17 mouse cellular contexts compared by ENCODE assay signal in the genomic region with DNA sequence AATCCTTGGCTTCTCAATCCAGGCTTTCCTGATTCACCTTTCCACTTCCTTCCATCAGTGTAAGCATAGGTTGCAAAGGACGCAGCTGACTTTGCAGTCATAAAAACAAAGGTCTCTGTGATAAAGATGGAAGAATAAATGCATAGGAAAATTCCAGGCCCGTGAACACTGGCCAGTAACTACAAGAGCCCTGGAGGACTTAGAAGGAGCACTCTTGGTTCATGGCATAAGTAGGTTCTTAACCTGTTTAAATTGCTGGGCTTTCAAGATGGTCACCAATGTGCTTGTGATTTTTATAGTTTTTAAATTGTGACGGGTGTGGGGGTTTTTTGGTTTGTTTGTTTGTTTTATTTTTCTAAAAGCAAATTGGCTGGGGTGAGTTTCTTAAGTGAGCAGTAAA. TPM values are rescaled to one million over a fixed set of nuclear protein-coding genes. Genes with fewer than 3 reads are reported as not detected.
DNase-seq lines count a peak whose midpoint lies in the region; ATAC-seq and TF ChIP-seq lines count a peak whose summit lies in the region.
"Had no signal": no experiment of that assay in that cellular context is flagged by ENCODE, and none has a peak within 500 bp of the region (broad histone marks: within the 10 kb centered on the region; RNA-seq: fewer than 3 reads in every experiment).

No protein-coding gene starts in this region.

- no peak for TF ChIP-seq CTCF in heart, adult 2 months (IDR thresholded peaks at IDR 0.05)
- no peak for TF ChIP-seq CTCF in heart, postnatal 0 days (IDR thresholded peaks at IDR 0.05; ENCODE audit: low read depth)
- no peak for TF ChIP-seq CTCF in stomach, postnatal 0 days (IDR thresholded peaks at IDR 0.05; ENCODE audit: low read depth)
- no peak for TF ChIP-seq CTCF in midbrain, postnatal 0 days (IDR thresholded peaks at IDR 0.05)

- intact Hi-C loops in heart, adult 2 months (cut with DNase I) = no loop called here
- intact Hi-C loops in heart, postnatal 10 days (cut with DNase I) = no loop called here

- no peak overlapping the region for H3K9ac ChIP-seq in heart, adult 2 months (ENCODE audit: low read depth, low read length)
- no peak overlapping the region for H3K9ac ChIP-seq in heart, postnatal 0 days (replicated peaks; ENCODE audit: low read depth, low read length)
- H3K9ac ChIP-seq in lung, embryonic 16.5 days (ENCODE audit: low read length) = no peak overlapping the region; the same call in 1 of the 2 replicates
- H3K9ac ChIP-seq in stomach, postnatal 0 days (ENCODE audit: low read length) = no peak overlapping the region
- H3K9ac ChIP-seq in midbrain, postnatal 0 days (replicated peaks; ENCODE audit: low read length, poor library complexity, severe bottlenecking) = no peak overlapping the region
- H3K9ac ChIP-seq: liver, embryonic 15.5 days had no signal

- H3K4me1 ChIP-seq in heart, adult 2 months (ENCODE audit: control insufficient read depth, insufficient read depth, low read length) = peaks cover 40% of the 10 kb centered on the region
- peaks cover 79% of the 10 kb centered on the region for H3K4me1 ChIP-seq in heart, postnatal 0 days (ENCODE audit: control insufficient read depth, insufficient read depth)
- H3K4me1 ChIP-seq in lung, embryonic 16.5 days (replicated peaks; ENCODE audit: control insufficient read depth, insufficient read depth, low read length) = peaks cover 71% of the 10 kb centered on the region
- peaks cover 11% of the 10 kb centered on the region for H3K4me1 ChIP-seq in stomach, postnatal 0 days (replicated peaks; ENCODE audit: control insufficient read depth, insufficient read depth)
- H3K4me1 ChIP-seq in midbrain, postnatal 0 days (ENCODE audit: insufficient read depth, low read length) = no peaks in the 10 kb centered on the region; the same call in 1 of the 2 replicates

- peak overlapping the region; percentile 45 for H3K27ac ChIP-seq in heart, adult 2 months
- H3K27ac ChIP-seq in heart, postnatal 0 days (ENCODE audit: low read depth) = peak overlapping the region; percentile 85
- H3K27ac ChIP-seq in lung, embryonic 16.5 days (ENCODE audit: low read length) = peak overlapping the region; percentile 88
- H3K27ac ChIP-seq in stomach, postnatal 0 days (replicated peaks) = peak overlapping the region; percentile 75
- no peak overlapping the region for H3K27ac ChIP-seq in midbrain, postnatal 0 days (ENCODE audit: low read depth, low read length)
- H3K27ac ChIP-seq: hindbrain, postnatal 0 days; liver, embryonic 15.5 days had no signal

- DNase-seq in heart, adult 2 months = no peak
- no peak for DNase-seq in heart, adult 9 months (ENCODE audit: low spot score in 2 of 2)
- no peak for DNase-seq in heart, postnatal 0 days (ENCODE audit: low spot score)
- no peak for DNase-seq in heart, postnatal 10 days
- no peak for DNase-seq in lung, postnatal 25 days (ENCODE audit: low spot score)
- DNase-seq in stomach, postnatal 0 days (ENCODE audit: low spot score) = no peak
- no peak for DNase-seq in midbrain, postnatal 0 days (ENCODE audit: low spot score)
- DNase-seq: adrenal gland, adult 2 months; cerebellum, adult 9-11 months; kidney, adult 8-10 months; midbrain, embryonic 14.5 days; retina, postnatal 1 day; thymus, adult 18-20 months had no signal

- no peaks in the 10 kb centered on the region for H3K27me3 ChIP-seq in heart, adult 2 months (ENCODE audit: control insufficient read depth, insufficient read depth, low read length)
- H3K27me3 ChIP-seq in heart, postnatal 0 days (ENCODE audit: control insufficient read depth, insufficient read depth, low read length) = no peaks in the 10 kb centered on the region
- H3K27me3 ChIP-seq in lung, embryonic 16.5 days (ENCODE audit: control insufficient read depth, insufficient read depth, low read depth, low read length) = no peaks in the 10 kb centered on the region
- no peaks in the 10 kb centered on the region for H3K27me3 ChIP-seq in stomach, postnatal 0 days (ENCODE audit: control insufficient read depth, insufficient read depth, low read length)
- no peaks in the 10 kb centered on the region for H3K27me3 ChIP-seq in midbrain, postnatal 0 days (ENCODE audit: insufficient read depth, low read length)
- H3K27me3 ChIP-seq: liver, embryonic 15.5 days had no signal

- H3K9me3 ChIP-seq in heart, postnatal 0 days (replicated peaks; ENCODE audit: control insufficient read depth, low read length) = no peaks in the 10 kb centered on the region
- H3K9me3 ChIP-seq in lung, embryonic 16.5 days (ENCODE audit: control insufficient read depth, low read length) = no peaks in the 10 kb centered on the region
- H3K9me3 ChIP-seq in stomach, postnatal 0 days (ENCODE audit: control insufficient read depth, low read length) = no peaks in the 10 kb centered on the region
- no peaks in the 10 kb centered on the region for H3K9me3 ChIP-seq in midbrain, postnatal 0 days (ENCODE audit: low read length)
- H3K9me3 ChIP-seq: liver, embryonic 15.5 days had no signal

- ATAC-seq in heart, postnatal 0 days (ENCODE audit: insufficient read depth, low read depth) = no peak
- no peak for ATAC-seq in lung, embryonic 16.5 days (ENCODE audit: low read depth)
- no peak for ATAC-seq in stomach, postnatal 0 days (ENCODE audit: low FRiP score, low TSS enrichment)
- ATAC-seq in midbrain, postnatal 0 days (ENCODE audit: low FRiP score) = no peak
- ATAC-seq: hindbrain, postnatal 0 days had no signal

- peaks cover 10% of the 10 kb centered on the region for H3K79me2 ChIP-seq in heart, adult 2 months (replicated peaks; ENCODE audit: control insufficient read depth, insufficient read depth, low read length)

- peaks cover 19% of the 10 kb centered on the region for H3K36me3 ChIP-seq in heart, adult 2 months (ENCODE audit: control insufficient read depth, insufficient read depth, low read length)
- H3K36me3 ChIP-seq in heart, postnatal 0 days (replicated peaks; ENCODE audit: control insufficient read depth, insufficient read depth, low read length) = no peaks in the 10 kb centered on the region; the same call in none of the 2 replicates
- no peaks in the 10 kb centered on the region for H3K36me3 ChIP-seq in lung, embryonic 16.5 days (ENCODE audit: control insufficient read depth, insufficient read depth, low read length)
- no peaks in the 10 kb centered on the region for H3K36me3 ChIP-seq in stomach, postnatal 0 days (ENCODE audit: control insufficient read depth, insufficient read depth, low read length)
- H3K36me3 ChIP-seq in midbrain, postnatal 0 days (ENCODE audit: insufficient read depth, low read length) = no peaks in the 10 kb centered on the region
- H3K36me3 ChIP-seq: liver, embryonic 15.5 days had no signal

- H3K4me3 ChIP-seq in heart, adult 2 months = no peak overlapping the region
- no peak overlapping the region for H3K4me3 ChIP-seq in heart, postnatal 0 days (ENCODE audit: low read depth, low read length)
- no peak overlapping the region for H3K4me3 ChIP-seq in lung, embryonic 16.5 days (ENCODE audit: low read length)
- no peak overlapping the region for H3K4me3 ChIP-seq in stomach, postnatal 0 days (ENCODE audit: low read depth, low read length)
- H3K4me3 ChIP-seq in midbrain, postnatal 0 days (ENCODE audit: low read depth, low read length) = no peak overlapping the region
- H3K4me3 ChIP-seq: liver, embryonic 15.5 days had no signal

- no peak for TF ChIP-seq POLR2A in heart, adult 2 months (IDR thresholded peaks at IDR 0.05; ENCODE audit: insufficient read depth, low read depth, low read length)

- WGBS in heart, adult 2 months = 83% methylated on average over 3 of the region's 3 CpGs
- 73% methylated on average over 3 of the region's 3 CpGs for WGBS in heart, postnatal 0 days
- 43% methylated on average over 3 of the region's 3 CpGs for WGBS in lung, embryonic 16.5 days
- WGBS in stomach, postnatal 0 days = 78% methylated on average over 3 of the region's 3 CpGs
- WGBS in midbrain, postnatal 0 days = 89% methylated on average over 3 of the region's 3 CpGs

- H3K4me2 ChIP-seq in heart, postnatal 0 days (ENCODE audit: low read depth, low read length) = no peak overlapping the region
- no peak overlapping the region for H3K4me2 ChIP-seq in lung, embryonic 16.5 days (ENCODE audit: low read depth, low read length)
- H3K4me2 ChIP-seq in stomach, postnatal 0 days (replicated peaks; ENCODE audit: low read depth) = no peak overlapping the region
- no peak overlapping the region for H3K4me2 ChIP-seq in midbrain, postnatal 0 days (ENCODE audit: low read depth, low read length, poor library complexity, severe bottlenecking)
- H3K4me2 ChIP-seq: liver, embryonic 15.5 days had no signal

- no peak for TF ChIP-seq EP300 in heart, adult 2 months (IDR thresholded peaks at IDR 0.05; ENCODE audit: insufficient read depth, low read depth, low read length)
- no peak for TF ChIP-seq EP300 in heart, postnatal 0 days (IDR thresholded peaks at IDR 0.05; ENCODE audit: low read depth)
- no peak for TF ChIP-seq EP300 in stomach, postnatal 0 days (optimal IDR thresholded peaks at IDR 0.05)

RNA-seq across cellular contexts. Expression of a gene that starts 16.9 kb away (rescaled TPM):
- total RNA-seq in heart, adult 2 months (2021) = 10 to 100 TPM; 20.5 to 26.5 TPM
- polyA plus RNA-seq in heart, adult 2 months (2012; rRNA removed) = 16.7 and 19.2 TPM in 2 replicates
- 32.4 and 39.7 TPM in 2 replicates for total RNA-seq in heart, postnatal 0 days (2014; rRNA removed; ENCODE audit: low replicate concordance)
- 16.3 TPM in 2 replicates for polyA plus RNA-seq in heart, postnatal 0 days (2015; fragmentation: Nextera tagmentation; extraction: Ambion mirVana)
- total RNA-seq in heart, postnatal 10 days (2021) = 10 to 100 TPM; 40.0 to 42.0 TPM
- 27.8 and 31.1 TPM in 2 replicates for polyA plus RNA-seq in lung, embryonic 16.5 days (2015; fragmentation: Nextera tagmentation; extraction: Ambion mirVana)
- polyA plus RNA-seq in stomach, postnatal 0 days (2015; fragmentation: Nextera tagmentation; extraction: Ambion mirVana) = 8.3 and 8.5 TPM in 2 replicates
- 3.9 and 4.5 TPM in 2 replicates for total RNA-seq in midbrain, postnatal 0 days (2014; rRNA removed)
- polyA plus RNA-seq in midbrain, postnatal 0 days (2015; fragmentation: Nextera tagmentation; extraction: Ambion mirVana) = 1.9 and 2.1 TPM in 2 replicates
- total RNA-seq: MEL had no signal
